Mouse (Mus musculus) MEL (cell line): ENCODE measurements at regions not wholly inside any gene's neighbourhood (a gene's known extent, or its start where the extent isn't known, plus 50 kb on each side); places are given as distances from the start of the nearest gene placed in this dataset.
A peak's percentile ranks its signal among the peaks of the same experiment; 100 is the strongest.

Experiments
- DNase-seq: peaks from one replicate; pipeline ENCODE4 v3.0.0; 2011; ENCODE audit warnings: low read depth, low spot score
- H3K27ac ChIP-seq: 2 replicates; pipeline ENCODE4 v1.5.1; 2012; ENCODE audit warnings: low read depth, mild to moderate bottlenecking, control low read depth, low read length, moderate library complexity; ENCODE audit not compliant: control insufficient read depth
- H3K27me3 ChIP-seq, 2 experiments: fragments of 150-350 bp in 1 of 2; sonication (generic) in 1 of 2; 2 replicates each; pipeline ENCODE4 v1.6.1; 2012; ENCODE audit warnings: low read length in 2 of 2, mild to moderate bottlenecking in 2 of 2, improper control_type of control experiment in 1 of 2, moderate library complexity in 1 of 2; ENCODE audit not compliant: insufficient read depth in 2 of 2, control insufficient read depth in 1 of 2
- H3K36me3 ChIP-seq, 2 experiments: 2 replicates each; pipeline ENCODE4 v1.6.1; 2012 to 2014; ENCODE audit warnings: low read length in 2 of 2, improper control_type of control experiment in 1 of 2, inconsistent platforms in 1 of 2, mild to moderate bottlenecking in 1 of 2; ENCODE audit not compliant: insufficient read depth in 2 of 2, control insufficient read depth in 1 of 2
- H3K4me1 ChIP-seq, 2 experiments: fragments of 150-350 bp in 1 of 2; sonication (generic) in 1 of 2; 2 replicates each; pipeline ENCODE4 v1.6.1; 2012; ENCODE audit warnings: low read length in 2 of 2, improper control_type of control experiment in 1 of 2, mild to moderate bottlenecking in 1 of 2; ENCODE audit not compliant: insufficient read depth in 2 of 2, control insufficient read depth in 1 of 2
- H3K4me3 ChIP-seq, 2 experiments: fragments of 150-350 bp in 1 of 2; sonication (generic) in 1 of 2; 2 replicates each; pipeline ENCODE4 v1.5.1; 2012; ENCODE audit warnings: low read depth in 2 of 2, low read length in 2 of 2, mild to moderate bottlenecking in 2 of 2, moderate library complexity in 2 of 2, control low read depth in 1 of 2, improper control_type of control experiment in 1 of 2; ENCODE audit not compliant: control insufficient read depth in 1 of 2, insufficient read depth in 1 of 2
- H3K79me2 ChIP-seq: 2 replicates; pipeline ENCODE4 v1.6.1; 2012; ENCODE audit warnings: mild to moderate bottlenecking, low read length, moderate library complexity; ENCODE audit not compliant: control insufficient read depth, poor library complexity, insufficient read depth
- H3K9ac ChIP-seq: 2 replicates; pipeline ENCODE4 v1.6.1; 2012; ENCODE audit warnings: low read depth, mild to moderate bottlenecking, control low read depth, low read length, moderate library complexity; ENCODE audit not compliant: control insufficient read depth, poor library complexity, severe bottlenecking
- H3K9me3 ChIP-seq: fragments of 150-350 bp; sonication (generic); replicated peaks from 2 replicates; pipeline ENCODE4 v1.6.1; 2012; ENCODE audit warnings: mild to moderate bottlenecking, low read length, improper control_type of control experiment, moderate library complexity; ENCODE audit not compliant: insufficient read depth
- BHLHE40 ChIP-seq: IDR thresholded peaks from 2 replicates; pipeline ENCODE4 v1.6.1; 2012; ENCODE audit warnings: low read depth, mild to moderate bottlenecking, inconsistent platforms, low read length, improper control_type of control experiment, borderline replicate concordance
- CHD1 ChIP-seq: IDR thresholded peaks from 2 replicates; pipeline ENCODE4 v1.6.1; 2012; ENCODE audit warnings: low read depth, mild to moderate bottlenecking, inconsistent platforms, low read length, improper control_type of control experiment
- CHD2 ChIP-seq: IDR thresholded peaks from 2 replicates; pipeline ENCODE4 v1.6.1; 2011; ENCODE audit warnings: low read length, improper control_type of control experiment
- E2F4 ChIP-seq: IDR thresholded peaks from 2 replicates; pipeline ENCODE4 v1.6.1; 2011; ENCODE audit warnings: low read depth, low read length, improper control_type of control experiment, borderline replicate concordance
- ELF1 ChIP-seq: IDR thresholded peaks from 2 replicates; pipeline ENCODE4 v1.6.1; 2014; ENCODE audit warnings: low read depth, mild to moderate bottlenecking, inconsistent platforms, low read length, improper control_type of control experiment, moderate library complexity
- EP300 ChIP-seq, 2 experiments: IDR thresholded peaks; 2 replicates each; pipeline ENCODE4 v1.6.1; 2011; ENCODE audit warnings: improper control_type of control experiment in 2 of 2, low read length in 2 of 2, low read depth in 1 of 2, mild to moderate bottlenecking in 1 of 2
- GATA1 ChIP-seq: IDR thresholded peaks from 2 replicates; pipeline ENCODE4 v1.6.1; 2011; ENCODE audit warnings: low read depth, low read length, improper control_type of control experiment
- JUND ChIP-seq: IDR thresholded peaks from 2 replicates; pipeline ENCODE4 v1.6.1; 2011; ENCODE audit warnings: low read depth, mild to moderate bottlenecking, improper control_type of control experiment, low read length
- KAT2A ChIP-seq: conservative IDR thresholded peaks from 2 replicates; pipeline ENCODE4 v1.6.1; 2012; ENCODE audit warnings: low read depth, low read length, improper control_type of control experiment, inconsistent platforms
- MAFK ChIP-seq: IDR thresholded peaks from 2 replicates; pipeline ENCODE4 v1.6.1; 2011; ENCODE audit warnings: low read depth, mild to moderate bottlenecking, low read length, improper control_type of control experiment, borderline replicate concordance
- MAX ChIP-seq: IDR thresholded peaks from 2 replicates; pipeline ENCODE4 v1.6.1; 2011; ENCODE audit warnings: low read length, improper control_type of control experiment
- MAZ ChIP-seq: IDR thresholded peaks from 2 replicates; pipeline ENCODE4 v1.6.1; 2012; ENCODE audit warnings: low read depth, mild to moderate bottlenecking, inconsistent platforms, low read length, improper control_type of control experiment
- MEF2A ChIP-seq: IDR thresholded peaks from 2 replicates; pipeline ENCODE4 v1.6.1; 2014; ENCODE audit warnings: low read depth, mild to moderate bottlenecking, inconsistent platforms, low read length, improper control_type of control experiment; ENCODE audit not compliant: poor library complexity, insufficient replicate concordance, severe bottlenecking; ENCODE audit errors: extremely low read depth
- MXI1 ChIP-seq: IDR thresholded peaks from 2 replicates; pipeline ENCODE4 v1.6.1; 2011; ENCODE audit warnings: mild to moderate bottlenecking, low read depth, low read length, improper control_type of control experiment
- MYC ChIP-seq: IDR thresholded peaks from 2 replicates; pipeline ENCODE4 v1.6.1; 2011; ENCODE audit warnings: low read depth, mild to moderate bottlenecking, low read length, improper control_type of control experiment, moderate library complexity
- NRF1 ChIP-seq: IDR thresholded peaks from 2 replicates; pipeline ENCODE4 v1.6.1; 2014; ENCODE audit warnings: low read depth, mild to moderate bottlenecking, inconsistent platforms, low read length, improper control_type of control experiment, moderate library complexity; ENCODE audit not compliant: poor library complexity, insufficient read depth, severe bottlenecking
- POLR2A ChIP-seq, 2 experiments: IDR thresholded peaks; 2 replicates each; pipeline ENCODE4 v1.6.1; 2011 to 2012; ENCODE audit warnings: low read length in 2 of 2, mild to moderate bottlenecking in 2 of 2, control low read depth in 1 of 2, improper control_type of control experiment in 1 of 2, low read depth in 1 of 2, moderate library complexity in 1 of 2; ENCODE audit not compliant: control insufficient read depth in 1 of 2, insufficient read depth in 1 of 2, poor library complexity in 1 of 2
- RAD21 ChIP-seq: IDR thresholded peaks from 2 replicates; pipeline ENCODE4 v1.6.1; 2011; ENCODE audit warnings: mild to moderate bottlenecking, low read depth, low read length, improper control_type of control experiment
- RCOR1 ChIP-seq: IDR thresholded peaks from 2 replicates; pipeline ENCODE4 v1.6.1; 2012; ENCODE audit warnings: low read depth, mild to moderate bottlenecking, inconsistent platforms, low read length, improper control_type of control experiment
- SIN3A ChIP-seq: IDR thresholded peaks from 2 replicates; pipeline ENCODE4 v1.6.1; 2012; ENCODE audit warnings: low read length, improper control_type of control experiment, inconsistent platforms
- TBP ChIP-seq: IDR thresholded peaks from 2 replicates; pipeline ENCODE4 v1.8.0; 2011; ENCODE audit warnings: low read depth, low read length, improper control_type of control experiment
- UBTF ChIP-seq: IDR thresholded peaks from 2 replicates; pipeline ENCODE4 v1.6.1; 2012; ENCODE audit warnings: low read depth, mild to moderate bottlenecking, inconsistent platforms, low read length, improper control_type of control experiment, moderate library complexity, borderline replicate concordance; ENCODE audit not compliant: insufficient read depth
- USF1 ChIP-seq: IDR thresholded peaks from 2 replicates; pipeline ENCODE4 v1.6.1; 2014; ENCODE audit warnings: low read depth, mild to moderate bottlenecking, inconsistent platforms, low read length, improper control_type of control experiment, moderate library complexity
- USF2 ChIP-seq, 2 experiments: IDR thresholded peaks; 2 replicates each; pipeline ENCODE4 v1.6.1; 2011 to 2012; ENCODE audit warnings: improper control_type of control experiment in 2 of 2, low read length in 2 of 2, borderline replicate concordance in 1 of 2, inconsistent platforms in 1 of 2, low read depth in 1 of 2, mild to moderate bottlenecking in 1 of 2; ENCODE audit not compliant: insufficient read depth in 1 of 2
- ZKSCAN1 ChIP-seq: IDR thresholded peaks from 2 replicates; pipeline ENCODE4 v1.6.1; 2012; ENCODE audit warnings: low read depth, mild to moderate bottlenecking, inconsistent platforms, low read length, improper control_type of control experiment, moderate library complexity
- ZMIZ1 ChIP-seq: IDR thresholded peaks from 2 replicates; pipeline ENCODE4 v1.6.1; 2012; ENCODE audit warnings: low read depth, mild to moderate bottlenecking, inconsistent platforms, low read length, improper control_type of control experiment, moderate library complexity
- ZNF384 ChIP-seq: IDR thresholded peaks from 2 replicates; pipeline ENCODE4 v1.6.1; 2012; ENCODE audit warnings: low read depth, mild to moderate bottlenecking, inconsistent platforms, low read length, improper control_type of control experiment

- no peak overlapping the region for H3K27ac ChIP-seq
- H3K4me1 ChIP-seq, result no peaks in the 10 kb centered on the region
- H3K27me3 ChIP-seq, result no peaks in the 10 kb centered on the region
- no peak overlapping the region for H3K4me3 ChIP-seq
- no peaks in the 10 kb centered on the region for H3K36me3 ChIP-seq
- no peaks in the 10 kb centered on the region for H3K79me2 ChIP-seq
- no peak overlapping the region for H3K9ac ChIP-seq
- no peaks in the 10 kb centered on the region for H3K9me3 ChIP-seq
- DNase-seq, result no peak
- TF ChIP-seq CHD2 (no peak), USF1 (no peak), GATA1 (no peak), USF2 (IDR thresholded peaks at IDR 0.05; ENCODE audit: borderline replicate concordance in 1 of 2, insufficient read depth in 1 of 2, low read depth in 1 of 2, low read length in 2 of 2) (no peak), E2F4 (no peak), UBTF (no peak), JUND (no peak), MXI1 (no peak), MEF2A (no peak), MAZ (no peak), SIN3A (no peak), KAT2A (no peak), BHLHE40 (no peak), NRF1 (no peak), RAD21 (no peak), RCOR1 (no peak), ZMIZ1 (no peak), MAFK (no peak), MYC (no peak)
Measured at GRCm38 (mm10) chr14:19279096-19279495, 139.6 kb downstream of the Gm21738 start.

DNA sequence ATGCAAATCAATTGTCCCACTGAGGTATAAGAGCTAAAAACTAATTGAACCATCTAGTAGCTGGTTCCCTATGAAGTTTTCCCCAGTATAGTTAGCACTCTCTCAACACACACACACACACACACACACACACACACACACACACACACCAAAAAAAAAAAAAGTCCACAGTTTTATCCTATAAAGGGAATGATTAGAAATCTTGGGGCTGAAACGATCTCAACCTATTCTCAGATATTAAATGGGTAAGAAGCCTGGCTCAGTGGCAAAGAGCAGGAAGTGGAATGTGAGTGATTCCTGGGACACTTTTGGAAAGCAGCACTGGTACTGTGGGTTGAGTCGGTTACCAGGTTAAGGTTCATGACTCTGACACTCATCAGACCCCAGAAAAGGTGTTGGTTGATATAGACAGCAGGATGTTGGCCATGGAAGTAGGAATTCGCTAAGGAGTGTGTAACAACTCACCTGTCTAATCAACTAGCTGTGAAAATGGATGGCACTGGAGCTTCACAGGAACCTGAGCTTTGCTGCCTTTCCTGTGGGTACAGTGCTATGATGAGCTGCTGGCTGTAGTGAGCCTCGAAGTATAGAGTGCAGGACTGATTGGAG lies 140.8 kb downstream of the Gm21738 start:
- Histone ChIP-seq H3K27ac (no peak overlapping the region), H3K79me2 (no peaks in the 10 kb centered on the region), H3K36me3 (no peaks in the 10 kb centered on the region), H3K9me3 (no peaks in the 10 kb centered on the region), H3K4me3 (no peak overlapping the region), H3K4me1 (no peaks in the 10 kb centered on the region), H3K9ac (no peak overlapping the region), H3K27me3 (no peaks in the 10 kb centered on the region)
- TF ChIP-seq ELF1 (no peak), MAX (no peak), ZNF384 (no peak), ZKSCAN1 (no peak), EP300 (IDR thresholded peaks at IDR 0.05; ENCODE audit: low read depth in 1 of 2, low read length in 2 of 2) (no peak), POLR2A (IDR thresholded peaks at IDR 0.05; ENCODE audit: control insufficient read depth in 1 of 2, insufficient read depth in 1 of 2, low read depth in 1 of 2, low read length in 2 of 2, poor library complexity in 1 of 2) (no peak), MEF2A (no peak), KAT2A (no peak), CHD2 (no peak), USF2 (IDR thresholded peaks at IDR 0.05; ENCODE audit: borderline replicate concordance in 1 of 2, insufficient read depth in 1 of 2, low read depth in 1 of 2, low read length in 2 of 2) (no peak), CHD1 (no peak), TBP (no peak)
- DNase-seq, result peak; percentile 95
